Mouse (Mus musculus) liver, embryonic 18 days (tissue): ENCODE data around the gene Rin2. TPM values are rescaled to one million over a fixed set of nuclear protein-coding genes. Genes with fewer than 3 reads are reported as not detected.

Experiments
- polyA plus RNA-seq: library from polyadenylated mRNA; depleted of rRNA; stranded (reverse); fragments of >200 nt; gene quantifications from 2 replicates; pipeline ENCODE4 v1.2.3, GENCODE M21; 2012; rRNA removed

The Rin2 gene
- polyA plus RNA-seq = 3.1 TPM in 2 replicates

DNA sequence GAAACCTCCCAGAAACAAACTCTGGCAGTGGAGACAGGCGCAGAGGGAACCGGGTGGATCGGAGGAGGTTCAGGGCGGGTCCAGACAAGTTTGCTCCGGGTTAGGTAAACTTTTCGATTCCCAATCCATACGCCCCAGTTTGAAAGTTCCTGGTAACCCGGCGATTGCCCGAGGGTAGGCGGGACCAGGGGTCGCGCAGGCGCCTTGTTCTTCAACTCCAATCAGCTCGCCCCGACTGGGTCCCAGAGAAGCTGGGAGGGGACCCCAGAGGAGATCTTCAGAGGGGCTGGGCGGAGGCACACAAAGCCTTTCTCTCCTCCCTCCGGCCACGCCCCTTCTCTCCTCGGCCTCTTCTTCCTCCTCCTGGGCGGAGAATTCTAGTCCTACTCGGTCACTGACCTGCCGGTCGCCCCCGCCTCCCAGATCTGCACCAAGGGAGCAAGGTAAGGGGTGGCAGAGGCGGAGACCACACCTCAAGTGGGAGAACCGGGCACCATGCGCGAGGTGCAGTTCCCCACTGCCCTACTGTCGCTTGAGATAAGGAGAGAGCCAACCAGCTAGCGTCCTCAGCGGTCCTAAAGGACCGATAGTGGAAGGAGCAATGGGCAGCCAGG is at the start of gene Rin2:
Gene Rin2, plus strand, starts transcription at position 74 of the 614 bp plus-strand sequence.

DNA sequence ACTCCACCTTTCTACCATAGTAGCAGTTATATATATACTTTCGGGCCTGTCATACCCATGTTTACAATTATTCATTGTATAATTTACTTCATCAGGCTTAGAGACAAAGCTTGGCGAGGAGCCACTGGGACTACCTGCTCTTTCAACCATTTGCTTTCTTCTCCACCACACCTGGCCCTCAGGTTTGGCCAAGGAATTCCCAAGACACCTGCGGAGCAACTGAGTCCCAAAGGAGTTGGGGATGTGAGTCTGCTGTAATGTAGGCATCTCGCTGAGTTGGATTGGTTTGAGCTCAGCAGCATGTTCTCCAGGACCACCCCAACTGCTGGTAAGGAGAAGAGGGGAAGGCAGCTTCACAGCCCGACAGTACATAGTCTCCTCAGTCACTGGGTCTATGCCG is 226.8 kb downstream of the Rin2 start, which contains the start of gene Naa20:
Gene Naa20, plus strand, starts transcription at position 239 of the 400 bp plus-strand sequence.

DNA sequence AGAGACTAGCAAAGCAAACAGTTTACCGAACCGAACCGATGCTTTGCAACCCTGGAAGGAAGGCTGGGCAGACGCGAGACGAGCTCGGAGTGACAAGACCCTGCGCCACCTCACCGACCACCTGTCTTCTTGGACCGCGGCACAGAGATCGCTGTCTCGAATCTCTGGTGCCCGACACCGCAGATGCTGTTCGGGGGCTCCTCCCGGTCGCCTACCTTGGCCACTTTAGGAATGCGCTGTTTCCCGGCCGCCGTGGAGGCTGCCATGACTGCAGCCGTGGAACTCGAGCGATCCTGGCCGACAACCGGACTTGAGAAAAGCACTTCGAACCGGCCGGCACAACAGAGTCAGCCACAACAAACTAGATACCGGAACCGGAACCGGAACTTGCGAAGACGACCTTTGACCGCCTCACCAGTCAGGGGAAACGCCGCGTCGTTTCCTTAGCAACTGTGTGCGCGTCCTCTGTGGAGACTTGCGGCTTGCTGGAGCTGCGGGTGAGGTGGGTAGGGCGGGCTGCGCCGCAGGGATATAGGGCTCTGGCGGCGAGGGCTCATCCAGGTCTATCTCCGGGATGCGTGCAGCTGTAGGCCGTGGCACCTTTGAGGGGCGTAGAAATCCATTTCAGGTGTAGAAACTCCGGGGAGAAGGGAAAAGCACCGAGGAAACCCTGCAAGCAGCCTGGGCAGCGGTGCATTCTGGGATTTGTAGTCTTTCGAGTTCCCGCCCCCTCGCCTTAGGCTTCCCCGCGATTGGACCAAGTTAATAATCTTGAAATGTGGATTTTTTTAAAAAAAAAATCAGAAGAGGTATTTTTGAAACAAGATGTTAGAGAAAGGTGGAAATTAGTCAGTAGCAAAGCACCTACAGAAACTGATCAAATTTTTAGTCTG is 259.6 kb downstream of the Rin2 start, which contains the start of the genes Cfap61 and Crnkl1:
Gene Cfap61, plus strand, starts transcription at position 446 of the 893 bp plus-strand sequence.
Gene Crnkl1, minus strand, starts transcription at position 676 of the 893 bp plus-strand sequence.

Other genes with a start within 250 kb of the Rin2 start
- gene Naa20, start 226.9 kb downstream of the Rin2 start, polyA plus RNA-seq = 27.4 and 27.7 TPM in 2 replicates